Mouse (Mus musculus): ENCODE results near the gene Sec14l5. TPM values are rescaled to one million over a fixed set of nuclear protein-coding genes. Genes with fewer than 3 reads are reported as not detected.

Gene Sec14l5
- polyA plus RNA-seq, 1 experiment from 2014 or later, result 0.03 TPM

GRCm38 (mm10) chr16:5119845-5120244 is 27.1 kb upstream of the Sec14l5 start:
- no peak overlapping the region for H3K4me3 ChIP-seq (ENCODE audit: control insufficient read depth in 1 of 2, insufficient read depth in 1 of 2, low read depth in 1 of 2, low read length in 2 of 2)
- H3K36me3 ChIP-seq (ENCODE audit: control insufficient read depth, insufficient read depth, low read length), result no peaks in the 10 kb centered on the region
- H3K27me3 ChIP-seq (ENCODE audit: control insufficient read depth, insufficient read depth, low read length), result peaks cover 29% of the 10 kb centered on the region
- no peak for ATAC-seq (ENCODE audit: insufficient number of reproducible peaks, insufficient read depth, low FRiP score, low read depth)
- peaks cover 0 to 2% of the 10 kb centered on the region in 2 experiments; a peak in 1 of 4 replicates for H3K4me1 ChIP-seq (ENCODE audit: control insufficient read depth in 2 of 2, insufficient read depth in 2 of 2, low read length in 2 of 2)
- no peak overlapping the region for H3K4me2 ChIP-seq (ENCODE audit: low read length)
- 82% methylated on average over 4 of the region's 4 CpGs for WGBS
- 0 out of 2 replicates have a peak, but pooled peaks cover 4% of the 10 kb centered on the region for H3K9me3 ChIP-seq (ENCODE audit: control insufficient read depth, low read length)
- H3K9ac ChIP-seq (ENCODE audit: low read length), result no peak overlapping the region
- no peak overlapping the region for H3K27ac ChIP-seq (replicated peaks in 1 of 2; ENCODE audit: control insufficient read depth in 1 of 2, insufficient read depth in 1 of 2, low read depth in 2 of 2, low read length in 2 of 2)

- H3K9me3 ChIP-seq (ENCODE audit: control insufficient read depth, low read length), result 0 out of 2 replicates have a peak, but pooled peaks cover 4% of the 10 kb centered on the region
These were observed 23.4 kb upstream of the Sec14l5 start for GRCm38 (mm10) chr16:5123476-5123875.

GRCm38 (mm10) chr16:5130196-5130595 is 16.7 kb upstream of the Sec14l5 start:
- H3K27ac ChIP-seq (replicated peaks in 1 of 2; ENCODE audit: control insufficient read depth in 1 of 2, insufficient read depth in 1 of 2, low read depth in 2 of 2, low read length in 2 of 2), result no peak overlapping the region
- H3K27me3 ChIP-seq (ENCODE audit: control insufficient read depth, insufficient read depth, low read length), result peaks cover 55% of the 10 kb centered on the region
- no peak for ATAC-seq (ENCODE audit: insufficient number of reproducible peaks, insufficient read depth, low FRiP score, low read depth)
- H3K9me3 ChIP-seq (ENCODE audit: control insufficient read depth, low read length), result no peaks in the 10 kb centered on the region
- no peak overlapping the region for H3K4me3 ChIP-seq (ENCODE audit: control insufficient read depth in 1 of 2, insufficient read depth in 1 of 2, low read depth in 1 of 2, low read length in 2 of 2)
- H3K9ac ChIP-seq (ENCODE audit: low read length), result no peak overlapping the region
- no peak overlapping the region for H3K4me2 ChIP-seq (ENCODE audit: low read length)
- H3K36me3 ChIP-seq (ENCODE audit: control insufficient read depth, insufficient read depth, low read length), result no peaks in the 10 kb centered on the region
- WGBS, result 40% methylated on average over 2 of the region's 2 CpGs
- peaks cover 14 to 35% of the 10 kb centered on the region in 2 experiments for H3K4me1 ChIP-seq (ENCODE audit: control insufficient read depth in 2 of 2, insufficient read depth in 2 of 2, low read length in 2 of 2)

More at GRCm38 (mm10) chr16:5123476-5123875, 23.4 kb upstream of the Sec14l5 start:
- Histone ChIP-seq H3K27me3 (ENCODE audit: control insufficient read depth, insufficient read depth, low read length) (peaks cover 36% of the 10 kb centered on the region), H3K4me2 (ENCODE audit: low read length) (no peak overlapping the region), H3K4me3 (ENCODE audit: control insufficient read depth in 1 of 2, insufficient read depth in 1 of 2, low read depth in 1 of 2, low read length in 2 of 2) (no peak overlapping the region), H3K27ac (replicated peaks in 1 of 2; ENCODE audit: control insufficient read depth in 1 of 2, insufficient read depth in 1 of 2, low read depth in 2 of 2, low read length in 2 of 2) (no peak overlapping the region), H3K4me1 (ENCODE audit: control insufficient read depth in 2 of 2, insufficient read depth in 2 of 2, low read length in 2 of 2) (no peaks in the 10 kb centered on the region), H3K36me3 (ENCODE audit: control insufficient read depth, insufficient read depth, low read length) (no peaks in the 10 kb centered on the region), H3K9ac (ENCODE audit: low read length) (no peak overlapping the region)
- WGBS, result 53% methylated on average over 6 of the region's 6 CpGs
- ATAC-seq (ENCODE audit: insufficient number of reproducible peaks, insufficient read depth, low FRiP score, low read depth), result no peak

- H3K4me1 ChIP-seq (ENCODE audit: control insufficient read depth in 2 of 2, insufficient read depth in 2 of 2, low read length in 2 of 2), result peaks cover 20 to 41% of the 10 kb centered on the region in 2 experiments
- 17% methylated on average over 4 of the region's 4 CpGs for WGBS
- peak; percentile 53 for ATAC-seq (ENCODE audit: insufficient number of reproducible peaks, insufficient read depth, low FRiP score, low read depth)
- H3K36me3 ChIP-seq (ENCODE audit: control insufficient read depth, insufficient read depth, low read length), result no peaks in the 10 kb centered on the region
- H3K9me3 ChIP-seq (ENCODE audit: control insufficient read depth, low read length), result no peaks in the 10 kb centered on the region
- H3K27ac ChIP-seq (replicated peaks in 1 of 2; ENCODE audit: control insufficient read depth in 1 of 2, insufficient read depth in 1 of 2, low read depth in 2 of 2, low read length in 2 of 2), result no peak overlapping the region
- H3K27me3 ChIP-seq (ENCODE audit: control insufficient read depth, insufficient read depth, low read length), result peaks cover 55% of the 10 kb centered on the region
- H3K4me2 ChIP-seq (ENCODE audit: low read length), result peak overlapping the region; percentile 3; the same call in 1 of the 2 replicates
- no peak overlapping the region for H3K4me3 ChIP-seq (ENCODE audit: control insufficient read depth in 1 of 2, insufficient read depth in 1 of 2, low read depth in 1 of 2, low read length in 2 of 2)
- H3K9ac ChIP-seq (ENCODE audit: low read length), result no peak overlapping the region
These were observed 16.1 kb upstream of the Sec14l5 start for GRCm38 (mm10) chr16:5130766-5131165.

- Histone ChIP-seq H3K9me3 (ENCODE audit: control insufficient read depth, low read length) (no peaks in the 10 kb centered on the region), H3K4me2 (ENCODE audit: low read length) (peak overlapping the region; percentile 63), H3K27me3 (ENCODE audit: control insufficient read depth, insufficient read depth, low read length) (peaks cover 55% of the 10 kb centered on the region), H3K36me3 (ENCODE audit: control insufficient read depth, insufficient read depth, low read length) (no peaks in the 10 kb centered on the region), H3K9ac (ENCODE audit: low read length) (no peak overlapping the region), H3K4me3 (ENCODE audit: control insufficient read depth in 1 of 2, insufficient read depth in 1 of 2, low read depth in 1 of 2, low read length in 2 of 2) (peak overlapping the region; percentile 36 to 41; a peak in 3 of 4 replicates), H3K27ac (replicated peaks in 1 of 2; ENCODE audit: control insufficient read depth in 1 of 2, insufficient read depth in 1 of 2, low read depth in 2 of 2, low read length in 2 of 2) (no peak overlapping the region), H3K4me1 (ENCODE audit: control insufficient read depth in 2 of 2, insufficient read depth in 2 of 2, low read length in 2 of 2) (peaks cover 26 to 47% of the 10 kb centered on the region in 2 experiments)
- ATAC-seq (ENCODE audit: insufficient number of reproducible peaks, insufficient read depth, low FRiP score, low read depth), result no peak
- 8% methylated on average over 25 of the region's 25 CpGs for WGBS
These were observed 15.5 kb upstream of the Sec14l5 start for GRCm38 (mm10) chr16:5131251-5131922.

GRCm38 (mm10) chr16:5132401-5132801 is 14.5 kb upstream of the Sec14l5 start, which contains the start of gene Ppl:
TSS of gene Ppl (minus strand) at chr16:5132421.
- 2% methylated on average over 32 of the region's 39 CpGs for WGBS
- Histone ChIP-seq H3K27me3 (ENCODE audit: control insufficient read depth, insufficient read depth, low read length) (peaks cover 55% of the 10 kb centered on the region), H3K4me2 (ENCODE audit: low read length) (peak within 1 kb of the TSS; percentile 63), H3K9me3 (ENCODE audit: control insufficient read depth, low read length) (no peaks in the 10 kb centered on the region), H3K27ac (replicated peaks in 1 of 2; ENCODE audit: control insufficient read depth in 1 of 2, insufficient read depth in 1 of 2, low read depth in 2 of 2, low read length in 2 of 2) (no peak within 1 kb of the TSS), H3K36me3 (ENCODE audit: control insufficient read depth, insufficient read depth, low read length) (no peaks in the 10 kb centered on the region), H3K4me1 (ENCODE audit: control insufficient read depth in 2 of 2, insufficient read depth in 2 of 2, low read length in 2 of 2) (peaks cover 34 to 53% of the 10 kb centered on the region in 2 experiments), H3K4me3 (ENCODE audit: control insufficient read depth in 1 of 2, insufficient read depth in 1 of 2, low read depth in 1 of 2, low read length in 2 of 2) (peak within 1 kb of the TSS; percentile 36 to 41), H3K9ac (ENCODE audit: low read length) (peak within 1 kb of the TSS; percentile 45; the same call in 1 of the 2 replicates)
- ATAC-seq (ENCODE audit: insufficient number of reproducible peaks, insufficient read depth, low FRiP score, low read depth), result no peak

- peaks cover 37% of the 10 kb centered on the region for H3K27me3 ChIP-seq (ENCODE audit: control insufficient read depth, insufficient read depth, low read length)
- ATAC-seq (ENCODE audit: insufficient number of reproducible peaks, insufficient read depth, low FRiP score, low read depth), result peak; percentile 83
- no peak overlapping the region for H3K9ac ChIP-seq (ENCODE audit: low read length)
- 0 out of 2 replicates have a peak overlapping the region, but pooled peaks have one; percentile 11 for H3K4me2 ChIP-seq (ENCODE audit: low read length)
- peak overlapping the region; percentile 21 to 35; a peak in 3 of 4 replicates for H3K27ac ChIP-seq (replicated peaks in 1 of 2; ENCODE audit: control insufficient read depth in 1 of 2, insufficient read depth in 1 of 2, low read depth in 2 of 2, low read length in 2 of 2)
- no peaks in the 10 kb centered on the region for H3K9me3 ChIP-seq (ENCODE audit: control insufficient read depth, low read length)
- H3K4me1 ChIP-seq (ENCODE audit: control insufficient read depth in 2 of 2, insufficient read depth in 2 of 2, low read length in 2 of 2), result peaks cover 34 to 53% of the 10 kb centered on the region in 2 experiments
- no peaks in the 10 kb centered on the region for H3K36me3 ChIP-seq (ENCODE audit: control insufficient read depth, insufficient read depth, low read length)
- 36% methylated on average over 14 of the region's 14 CpGs for WGBS
- H3K4me3 ChIP-seq (ENCODE audit: control insufficient read depth in 1 of 2, insufficient read depth in 1 of 2, low read depth in 1 of 2, low read length in 2 of 2), result no peak overlapping the region
These were observed 12.1 kb upstream of the Sec14l5 start for GRCm38 (mm10) chr16:5134623-5135330.

All from heart, embryonic 14.5 days (tissue).